Mouse (Mus musculus) gastrocnemius, adult 2 months (tissue): ENCODE measurements around the gene P2ry1. TPM values are rescaled to one million over a fixed set of nuclear protein-coding genes. Genes with fewer than 3 reads are reported as not detected.

Experiments
- DNase-seq: peaks from one replicate; pipeline ENCODE4 v3.0.0; 2022
- H3K27ac ChIP-seq: fragments of 200-600 bp; 2 replicates; pipeline ENCODE4 v1.8.1; 2022; ENCODE audit warnings: mild to moderate bottlenecking
- H3K4me3 ChIP-seq: fragments of 200-600 bp; 2 replicates; pipeline ENCODE4 v1.8.1; 2022; ENCODE audit warnings: mild to moderate bottlenecking, moderate library complexity
- CTCF ChIP-seq: fragments of 200-600 bp; IDR thresholded peaks from 2 replicates; pipeline ENCODE4 v1.8.1; 2022; ENCODE audit warnings: antibody characterized with exemption, mild to moderate bottlenecking, moderate library complexity
- intact Hi-C: fragments of 180-260 bp; cut with DNase I; formaldehyde crosslinking; loops from one replicate; pipeline ENCODE4 v1.15.1; 2025
- long read RNA-seq, 2 experiments: library from polyadenylated mRNA; stranded (forward); transcript quantifications; one replicate each; pipeline ENCODE4 v2.0.0; 2021
- total RNA-seq, 2 experiments: library from RNA; stranded (reverse); gene quantifications; 2 replicates each; pipeline ENCODE4 v1.2.3; 2021

The P2ry1 gene
- total RNA-seq = 10 to 100 TPM in 1 of 2 experiments, 1 to 10 TPM in 1; 8.2 to 19.4 TPM
- long read RNA-seq, experiment 1, transcript P2ry1-202 (2 exons, 3,614 nt) = major isoform, 15 of 39 reads
- long read RNA-seq, experiment 1, transcript P2ry1-203 (1 exons, 2,203 nt) = major isoform, 15 of 39 reads
- long read RNA-seq, experiment 1, transcript P2ry1-201 (2 exons, 3,886 nt) = minor isoform, 5 of 39 reads
- long read RNA-seq, experiment 1, partial matches to known transcripts = 0 of 39 reads
- long read RNA-seq, experiment 1, other reads (novel, unspliced or antisense) = 4 of 39 reads
- long read RNA-seq, experiment 2, transcript P2ry1-203 (1 exons, 2,203 nt) = major isoform, 9 of 20 reads
- long read RNA-seq, experiment 2, transcript P2ry1-202 (2 exons, 3,614 nt) = minor isoform, 7 of 20 reads
- long read RNA-seq, experiment 2, partial matches to known transcripts = 0 of 20 reads
- long read RNA-seq, experiment 2, other reads (novel, unspliced or antisense) = 2 of 20 reads

DNA sequence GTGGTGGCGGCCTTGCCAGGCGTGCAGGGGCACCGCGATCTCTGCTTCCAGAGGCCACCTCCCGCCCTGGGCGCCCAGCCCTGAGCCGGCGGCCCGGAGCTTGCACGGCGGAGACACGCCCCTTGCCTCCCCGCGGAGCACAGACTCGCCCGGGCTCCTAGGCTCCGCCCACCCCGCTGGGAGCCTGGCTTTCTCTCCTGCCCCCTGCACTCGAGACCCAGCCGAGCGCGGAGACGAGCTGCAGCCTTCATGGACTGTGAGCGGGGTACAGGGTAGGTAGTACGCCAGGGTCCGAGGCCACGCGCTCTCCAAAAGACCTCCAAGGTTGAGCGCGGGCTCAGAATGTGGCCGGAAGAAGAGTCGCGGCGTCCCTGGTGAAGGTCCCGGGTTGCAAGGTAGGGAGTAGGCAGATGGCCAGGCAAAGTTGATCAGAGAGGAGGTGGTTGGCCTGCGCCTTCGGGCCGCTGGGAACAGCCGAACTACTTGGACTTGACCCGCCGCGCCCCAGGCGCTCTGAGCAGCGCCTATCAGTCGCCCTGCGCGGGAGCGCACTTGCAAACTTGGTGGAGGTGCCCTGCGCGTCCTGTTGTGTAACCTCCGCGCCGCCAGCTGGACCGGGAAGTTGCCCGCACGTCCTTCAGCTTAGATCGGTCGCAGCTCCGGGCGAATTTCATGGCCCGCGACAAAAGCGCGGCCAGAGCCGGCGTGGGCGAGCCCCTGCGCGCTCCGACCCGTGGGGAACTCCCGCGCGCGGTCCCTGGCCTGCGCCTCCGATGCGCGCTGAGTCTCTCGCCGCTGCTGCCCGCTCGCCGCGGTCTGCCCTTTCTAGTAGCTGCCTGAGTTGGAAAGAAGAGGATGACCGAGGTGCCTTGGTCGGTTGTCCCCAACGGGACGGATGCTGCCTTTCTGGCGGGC, at the start of gene P2ry1:
Gene P2ry1, plus strand, starts transcription at position 209 of the 915 bp plus-strand sequence.
- peak; percentile 95 for DNase-seq
- peak within 1 kb of the TSS; percentile 93 for H3K27ac ChIP-seq
- no peak for TF ChIP-seq CTCF
- H3K4me3 ChIP-seq = peak within 1 kb of the TSS; percentile 79
- intact Hi-C loops = no loop called here

DNA sequence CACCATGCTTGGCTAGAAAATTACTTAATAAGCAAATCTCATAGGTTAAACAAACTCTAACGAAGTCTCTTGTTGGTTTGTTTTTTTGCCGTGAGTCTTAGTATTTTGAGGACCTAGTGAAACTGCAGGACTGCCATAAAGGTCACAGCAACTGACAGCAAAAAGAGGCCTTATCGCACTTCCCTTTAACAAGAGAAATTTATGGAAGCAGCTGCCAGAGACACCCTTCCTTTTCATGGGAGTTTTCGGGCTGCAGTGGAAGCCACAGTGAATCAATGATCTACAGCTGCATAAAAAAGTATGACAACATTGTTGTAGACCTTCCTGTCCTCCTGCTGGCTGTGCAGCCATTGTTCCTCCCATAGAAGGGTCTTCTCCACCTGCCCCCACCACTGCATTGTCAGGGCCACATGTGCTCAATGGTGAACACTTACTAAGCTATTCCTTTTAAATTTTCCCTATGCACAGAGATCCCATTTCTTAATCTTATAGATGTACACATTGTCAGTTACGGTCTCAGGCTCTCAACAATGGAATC, 49.3 kb upstream of the P2ry1 start:
- H3K27ac ChIP-seq = no peak overlapping the region
- TF ChIP-seq CTCF = no peak
- intact Hi-C loops = no loop called here
- no peak for DNase-seq
- H3K4me3 ChIP-seq = no peak overlapping the region

DNA sequence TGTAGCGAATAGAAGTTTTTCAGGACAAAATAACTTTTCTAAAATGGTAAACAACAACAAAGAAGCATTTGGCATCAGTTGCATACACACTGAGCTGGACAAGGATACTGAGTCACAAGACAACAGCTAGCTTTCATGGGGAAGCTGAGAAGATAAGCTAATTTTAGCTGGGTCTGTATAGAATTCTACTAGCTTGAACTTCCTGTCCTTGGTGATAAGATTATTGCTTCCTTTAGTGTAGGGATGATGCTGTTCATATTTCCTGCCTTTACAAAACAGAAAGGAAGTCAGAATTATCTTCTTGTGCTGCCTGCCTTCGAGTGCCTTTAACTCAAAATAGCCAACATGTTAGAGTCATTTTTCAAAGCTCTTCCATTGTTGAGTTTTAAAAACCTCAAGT, 48.5 kb upstream of the P2ry1 start:
- intact Hi-C loops = no loop called here
- Histone ChIP-seq H3K4me3 (no peak overlapping the region), H3K27ac (no peak overlapping the region)
- no peak for DNase-seq
- no peak for TF ChIP-seq CTCF

DNA sequence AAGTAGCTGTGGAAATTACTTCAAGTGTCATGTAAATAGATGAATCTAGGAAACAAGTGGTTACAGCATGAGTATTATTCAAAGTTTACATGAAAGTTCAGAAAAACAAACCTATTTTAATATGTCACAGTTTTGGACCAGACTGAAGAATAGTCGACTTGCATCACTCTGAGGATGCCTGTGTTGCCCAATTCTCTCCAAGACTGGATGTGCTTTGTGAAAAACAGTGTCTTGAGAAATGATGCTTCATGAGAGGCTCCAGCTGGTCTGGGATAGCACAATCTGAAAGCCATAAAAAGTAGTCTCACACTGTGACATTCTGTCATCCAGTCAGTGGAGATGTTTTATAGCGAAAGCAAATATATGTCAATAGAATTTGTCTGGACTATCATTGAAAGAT, 43.8 kb upstream of the P2ry1 start:
- TF ChIP-seq CTCF = no peak
- Histone ChIP-seq H3K27ac (peak overlapping the region; percentile 28; the same call in 1 of the 2 replicates), H3K4me3 (no peak overlapping the region)
- intact Hi-C loops = no loop called here
- peak; percentile 16 for DNase-seq

DNA sequence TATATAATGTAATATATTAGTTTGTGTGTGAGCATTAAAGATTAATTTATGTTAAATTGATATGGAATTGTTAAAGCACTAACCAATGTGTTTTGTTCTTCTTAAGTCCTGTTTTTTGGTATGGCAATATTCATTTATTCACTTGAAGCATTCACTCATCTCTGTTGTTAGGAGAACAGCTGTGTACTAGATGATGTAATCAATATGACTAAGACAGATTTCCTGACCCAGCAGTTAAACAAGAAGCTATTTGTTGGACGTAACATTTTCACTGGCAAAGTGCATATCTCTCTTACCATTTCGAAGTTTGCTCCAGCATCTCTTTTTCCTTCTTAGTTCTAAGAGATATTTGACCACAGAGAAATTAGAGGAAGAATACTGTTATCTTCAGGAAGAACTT, 37.5 kb upstream of the P2ry1 start:
- Histone ChIP-seq H3K4me3 (no peak overlapping the region), H3K27ac (peak overlapping the region; percentile 28; the same call in 1 of the 2 replicates)
- no peak for TF ChIP-seq CTCF
- no peak for DNase-seq
- intact Hi-C loops = no loop called here

DNA sequence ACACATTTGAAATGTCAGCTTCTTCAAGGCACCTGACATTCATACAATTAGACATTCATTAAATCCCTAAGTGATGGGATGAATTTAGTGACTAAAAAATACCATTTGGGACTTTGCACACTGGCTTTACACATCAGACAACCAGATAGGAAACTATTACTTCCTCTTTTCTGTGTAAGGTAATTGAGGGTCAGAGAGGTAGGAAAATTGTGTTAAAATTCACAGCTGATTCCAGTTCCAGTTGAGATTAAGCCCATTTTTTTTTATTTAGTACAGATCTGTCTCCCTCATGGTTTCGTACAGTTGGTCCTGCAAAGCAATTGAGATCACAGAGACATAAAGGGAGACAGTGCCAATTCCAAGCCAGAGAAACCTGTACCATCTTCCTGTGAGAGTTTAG, 27.7 kb upstream of the P2ry1 start:
- no peak for DNase-seq
- intact Hi-C loops = no loop called here
- no peak overlapping the region for H3K4me3 ChIP-seq
- TF ChIP-seq CTCF = no peak
- no peak overlapping the region for H3K27ac ChIP-seq

DNA sequence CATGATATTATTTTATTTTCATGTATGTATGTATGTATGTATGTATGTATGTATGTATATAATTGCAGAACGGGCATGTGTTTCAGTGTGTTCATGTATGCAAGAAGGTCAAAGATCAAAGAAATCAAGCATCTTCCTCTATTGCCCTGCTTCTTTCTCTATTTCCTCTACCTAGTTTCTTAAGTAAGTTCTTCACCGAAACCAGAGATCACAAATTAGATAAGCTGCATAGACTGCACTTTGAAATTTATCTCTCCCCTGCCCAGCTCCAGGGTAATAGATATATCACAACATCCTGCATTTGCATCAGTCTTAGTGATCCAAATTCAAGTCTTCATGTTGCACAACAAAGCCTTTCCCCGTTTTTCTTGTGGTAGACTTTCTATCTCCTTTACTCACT, 20.5 kb upstream of the P2ry1 start:
- no peak for TF ChIP-seq CTCF
- Histone ChIP-seq H3K27ac (no peak overlapping the region), H3K4me3 (no peak overlapping the region)
- intact Hi-C loops = no loop called here
- DNase-seq = no peak

DNA sequence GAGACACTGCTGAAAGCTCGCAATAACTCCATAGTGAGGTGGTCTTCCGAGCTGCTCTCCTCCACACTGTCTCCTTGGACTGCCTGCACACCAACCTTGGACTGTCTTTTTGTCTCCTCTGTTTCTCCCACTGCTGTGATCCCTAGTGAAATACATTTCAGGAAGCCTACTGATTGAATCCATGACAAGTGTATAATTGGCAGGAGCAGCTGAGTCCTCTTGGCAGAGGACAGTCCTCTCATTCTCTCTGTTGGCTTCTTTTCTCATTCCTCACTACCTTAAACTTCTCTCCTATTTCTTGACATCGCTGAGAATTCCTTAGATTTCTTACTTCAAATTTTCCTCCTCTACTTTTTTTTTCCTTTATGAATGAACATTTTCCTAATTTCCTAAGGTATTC, 4.5 kb upstream of the P2ry1 start:
- Histone ChIP-seq H3K4me3 (no peak overlapping the region; the same call in 1 of the 2 replicates), H3K27ac (no peak overlapping the region)
- intact Hi-C loops = no loop called here
- peak; percentile 29 for DNase-seq
- TF ChIP-seq CTCF = no peak

DNA sequence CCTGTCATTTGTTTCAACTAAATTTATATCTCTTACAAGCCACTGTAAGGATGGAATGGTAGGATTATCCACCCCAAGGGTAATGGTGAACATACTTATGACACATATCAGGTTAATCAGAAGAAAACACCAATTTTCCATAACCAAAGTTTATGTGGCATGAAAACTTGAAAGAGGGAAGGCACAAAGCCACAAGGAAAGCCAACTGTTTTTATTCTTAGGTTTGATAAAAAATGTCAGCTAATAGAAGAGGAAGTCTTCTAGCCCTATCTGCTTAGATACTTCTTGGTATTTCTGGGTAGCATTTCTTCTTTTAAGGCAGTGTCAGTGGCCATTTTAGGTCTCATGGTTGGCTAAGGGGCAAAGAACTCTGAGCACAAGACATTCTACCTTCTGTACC, 2.9 kb upstream of the P2ry1 start:
- DNase-seq = no peak
- TF ChIP-seq CTCF = no peak
- Histone ChIP-seq H3K4me3 (no peak overlapping the region), H3K27ac (no peak overlapping the region)
- intact Hi-C loops = no loop called here

DNA sequence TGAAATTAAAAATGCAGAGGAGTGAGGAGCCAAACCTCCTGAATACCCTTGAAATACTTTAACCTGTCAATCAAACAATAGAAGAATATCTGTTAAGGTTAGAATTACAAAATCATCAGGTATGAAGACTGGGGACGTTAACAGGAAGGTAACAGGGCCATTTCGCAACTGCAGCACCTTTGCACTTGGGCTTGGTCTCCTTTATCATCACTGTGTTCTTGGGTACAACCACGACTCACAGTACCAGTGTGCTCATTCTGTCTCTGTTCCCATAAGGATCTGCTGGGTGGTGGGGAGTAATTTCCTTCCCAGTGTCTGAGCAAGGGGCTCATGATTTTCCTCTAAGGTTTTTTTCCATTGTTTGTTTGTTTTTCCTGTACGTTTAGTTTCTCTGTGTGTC, 1.8 kb upstream of the P2ry1 start:
- TF ChIP-seq CTCF = no peak
- Histone ChIP-seq H3K27ac (no peak overlapping the region), H3K4me3 (no peak overlapping the region)
- no peak for DNase-seq
- intact Hi-C loops = no loop called here

DNA sequence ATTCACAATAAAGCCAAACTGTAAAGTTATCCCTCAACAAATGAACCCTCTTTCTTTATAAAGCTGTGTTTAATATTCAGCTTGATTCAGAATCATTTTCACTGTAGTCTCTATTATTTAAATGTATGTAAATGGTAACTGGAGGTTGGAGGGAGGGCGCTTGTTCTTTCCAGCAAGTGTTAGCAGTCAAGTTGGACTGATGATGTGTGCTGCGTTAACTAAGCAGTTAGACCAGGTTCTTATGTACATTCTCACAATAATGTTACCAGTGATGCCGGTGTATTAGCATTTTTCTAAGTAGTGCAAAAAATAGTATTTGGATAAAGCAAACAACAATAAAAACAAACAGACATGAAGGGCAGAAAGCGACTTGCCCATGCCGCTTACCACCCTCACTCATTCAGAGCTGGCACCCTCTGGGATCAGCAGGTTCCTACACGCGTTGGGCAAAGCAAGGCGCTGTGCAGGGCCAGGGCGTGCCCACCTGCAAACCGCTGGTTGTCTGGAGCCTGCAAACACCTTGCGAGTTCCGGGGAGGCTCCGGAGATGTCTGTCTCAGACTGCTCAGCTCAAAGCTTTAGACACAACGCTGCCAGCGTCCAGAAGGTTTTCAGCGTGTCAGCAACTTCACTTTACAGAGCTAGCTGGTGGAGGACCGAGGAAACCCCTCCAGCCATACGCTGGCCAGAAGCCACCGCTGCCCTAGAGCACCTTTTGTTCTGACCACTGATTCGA, 576 bp upstream of the P2ry1 start:
- intact Hi-C loops = no loop called here
- Histone ChIP-seq H3K4me3 (peak overlapping the region; percentile 79), H3K27ac (peak overlapping the region; percentile 93)
- no peak for TF ChIP-seq CTCF
- no peak for DNase-seq

DNA sequence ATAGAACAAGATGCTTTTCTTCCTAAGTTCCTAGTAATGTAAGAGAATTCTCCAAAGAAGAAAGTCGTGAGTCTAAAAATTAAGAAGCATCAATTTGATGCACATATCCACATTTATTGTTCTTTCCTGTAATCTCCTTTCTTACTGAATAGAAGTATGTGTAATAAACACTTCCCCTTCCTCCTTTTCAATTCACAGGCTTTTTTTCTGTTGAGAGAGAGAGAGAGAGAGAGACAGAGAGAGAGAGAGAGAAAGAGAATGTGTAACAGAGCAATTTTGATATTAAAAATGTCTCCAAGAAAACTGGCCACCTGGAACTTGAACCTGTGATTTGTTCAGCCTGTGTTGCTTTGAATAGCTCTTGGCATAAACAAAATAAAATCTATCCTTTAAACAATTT, 2.0 kb downstream of the P2ry1 start:
- DNase-seq = no peak
- intact Hi-C loops = no loop called here
- no peak for TF ChIP-seq CTCF
- Histone ChIP-seq H3K4me3 (peak overlapping the region; percentile 79), H3K27ac (peak overlapping the region; percentile 38)
